Mouse (Mus musculus) CD4-positive helper T cell, adult 2 months (primary cell): ENCODE data around the gene Vim.

ENCODE experiments used
- DNase-seq: peaks from one replicate; pipeline ENCODE4 v3.0.0-alpha.2; 2012; ENCODE audit warnings: low read depth, missing footprints, low spot score

The Vim gene

GRCm38 (mm10) chr2:13573408-13574065 is at the start of gene Vim:
TSS of gene Vim (plus strand) at chr2:13573927.
- peak; percentile 93 for DNase-seq

GRCm38 (mm10) chr2:13526205-13526604 is 47.5 kb upstream of the Vim start:
- DNase-seq: no peak

- DNase-seq: no peak
These were observed 46.6 kb upstream of the Vim start for GRCm38 (mm10) chr2:13527125-13527524.

GRCm38 (mm10) chr2:13527531-13527930 is 46.2 kb upstream of the Vim start:
- DNase-seq: no peak

GRCm38 (mm10) chr2:13529253-13529933 is 44.3 kb upstream of the Vim start:
- DNase-seq: no peak

GRCm38 (mm10) chr2:13530639-13531038 is 43.1 kb upstream of the Vim start:
- no peak for DNase-seq

GRCm38 (mm10) chr2:13536747-13537146 is 37.0 kb upstream of the Vim start:
- peak; percentile 25 for DNase-seq

- DNase-seq: peak; percentile 57
These were observed 36.0 kb upstream of the Vim start for GRCm38 (mm10) chr2:13537733-13538132.

GRCm38 (mm10) chr2:13538258-13538657 is 35.5 kb upstream of the Vim start:
- DNase-seq: no peak

- no peak for DNase-seq
These were observed 34.9 kb upstream of the Vim start for GRCm38 (mm10) chr2:13538704-13539377.

- no peak for DNase-seq
These were observed 33.9 kb upstream of the Vim start for GRCm38 (mm10) chr2:13539860-13540259.

- peak; percentile 29 for DNase-seq
These were observed 30.1 kb upstream of the Vim start for GRCm38 (mm10) chr2:13543519-13544124.

- DNase-seq: peak; percentile 90
These were observed 29.4 kb upstream of the Vim start, which contains the start of gene Trdmt1 for GRCm38 (mm10) chr2:13544193-13544824. TSS of gene Trdmt1 (minus strand) at chr2:13544668.

GRCm38 (mm10) chr2:13548749-13549148 is 25.0 kb upstream of the Vim start:
- no peak for DNase-seq

- DNase-seq: no peak
These were observed 19.8 kb upstream of the Vim start for GRCm38 (mm10) chr2:13553966-13554365.

- DNase-seq: no peak
These were observed 17.5 kb upstream of the Vim start for GRCm38 (mm10) chr2:13556239-13556638.

- DNase-seq: peak; percentile 70
These were observed 16.3 kb upstream of the Vim start for GRCm38 (mm10) chr2:13557145-13558030.

GRCm38 (mm10) chr2:13558607-13559262 is 15.0 kb upstream of the Vim start:
- DNase-seq: peak; percentile 91

- no peak for DNase-seq
These were observed 14.4 kb upstream of the Vim start for GRCm38 (mm10) chr2:13559303-13559702.

- peak; percentile 65 for DNase-seq
These were observed 14.0 kb upstream of the Vim start for GRCm38 (mm10) chr2:13559729-13560128.
